Mouse (Mus musculus): Measurements from ENCODE around the gene Suco. TPM values are rescaled to one million over a fixed set of nuclear protein-coding genes. Genes with fewer than 3 reads are reported as not detected.

Gene Suco
- total RNA-seq, 2 experiments from 2014 or later = 36.9 to 37.4 TPM

- no peak for DNase-seq (ENCODE audit: extremely low spot score in 1 of 2, low spot score in 2 of 2)
- intact Hi-C loops (cut with DNase I) = no loop called here
- no peak overlapping the region for H3K27ac ChIP-seq
- H3K4me3 ChIP-seq = no peak overlapping the region
- TF ChIP-seq CTCF (IDR thresholded peaks at IDR 0.05) = no peak
Measured at GRCm38 (mm10) chr1:161771293-161771692, 105.2 kb downstream of the Suco start.

DNA sequence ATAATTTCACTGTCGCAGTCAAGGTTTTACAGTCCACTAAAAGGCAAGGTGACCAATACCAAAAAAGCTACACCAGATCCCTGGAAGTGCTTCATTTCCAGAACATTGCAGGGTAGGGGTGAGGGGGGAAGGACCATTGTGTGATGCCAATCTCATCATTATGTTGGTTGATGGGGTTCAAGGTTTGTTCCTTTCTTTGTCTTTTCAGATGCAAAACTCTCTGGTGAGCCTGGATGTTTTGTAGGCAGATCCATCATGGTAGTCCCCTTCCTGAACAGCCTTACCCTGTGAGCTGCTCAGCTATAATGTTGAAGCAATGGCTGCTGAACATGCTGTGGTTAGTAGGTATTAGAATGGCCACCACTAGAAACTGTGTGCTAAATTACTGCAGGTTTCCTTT lies 107.2 kb downstream of the Suco start:
- Histone ChIP-seq H3K27ac (no peak overlapping the region), H3K4me3 (no peak overlapping the region)
- intact Hi-C loops (cut with DNase I) = no loop called here
- no peak for DNase-seq (ENCODE audit: extremely low spot score in 1 of 2, low spot score in 2 of 2)
- TF ChIP-seq CTCF (IDR thresholded peaks at IDR 0.05) = no peak

- DNase-seq (ENCODE audit: extremely low spot score in 1 of 2, low spot score in 2 of 2) = no peak
- intact Hi-C loops (cut with DNase I) = no loop called here
- no peak for TF ChIP-seq CTCF (IDR thresholded peaks at IDR 0.05)
- Histone ChIP-seq H3K27ac (no peak overlapping the region), H3K4me3 (no peak overlapping the region)
Measured at GRCm38 (mm10) chr1:161767101-161767524, 109.4 kb downstream of the Suco start.

GRCm38 (mm10) chr1:161766656-161767055 lies 109.8 kb downstream of the Suco start:
- no peak overlapping the region for H3K27ac ChIP-seq
- intact Hi-C loops (cut with DNase I) = no loop called here
- no peak for TF ChIP-seq CTCF (IDR thresholded peaks at IDR 0.05)
- H3K4me3 ChIP-seq = no peak overlapping the region
- no peak for DNase-seq (ENCODE audit: extremely low spot score in 1 of 2, low spot score in 2 of 2)

Other genes starting within 250 kb of the Suco start
- under 1 TPM; 0.18 to 0.23 TPM for gene Fasl, start 88.2 kb downstream of the Suco start, total RNA-seq (2021)
- 10 to 100 TPM; 13.2 to 13.6 TPM for gene Pigc, start 92.5 kb upstream of the Suco start, total RNA-seq (2021)
- gene 4930558K02Rik, start 103.0 kb upstream of the Suco start, total RNA-seq (2021) = not detected